Mouse (Mus musculus): ENCODE results near the gene Cyp2b13.
"Not testable (repeated sequence)": the region's sequence is repeated elsewhere in the genome, so short reads cannot be mapped to it uniquely, and the experiment has no call there.

The Cyp2b13 gene

GRCm38 (mm10) chr7:26061197-26061596 lies at the start of gene Cyp2b13:
Gene Cyp2b13 (plus strand): TSS chr7:26061497.
- not testable (repeated sequence) for DNase-seq

GRCm38 (mm10) chr7:26019814-26020332 lies 41.4 kb upstream of the Cyp2b13 start:
- DNase-seq: not testable (repeated sequence)

- DNase-seq: not testable (repeated sequence)
These were observed 6.2 kb upstream of the Cyp2b13 start for GRCm38 (mm10) chr7:26054885-26055630.

GRCm38 (mm10) chr7:26071677-26072076 lies 10.4 kb downstream of the Cyp2b13 start:
- not testable (repeated sequence) for DNase-seq

GRCm38 (mm10) chr7:26082595-26082994 lies 21.3 kb downstream of the Cyp2b13 start:
- no peak for DNase-seq

- DNase-seq: no peak
These were observed 26.1 kb downstream of the Cyp2b13 start for GRCm38 (mm10) chr7:26087391-26087790.

- not testable (repeated sequence) for DNase-seq
These were observed 27.3 kb downstream of the Cyp2b13 start for GRCm38 (mm10) chr7:26088578-26088977.

- DNase-seq: not testable (repeated sequence)
These were observed 78.3 kb downstream of the Cyp2b13 start for GRCm38 (mm10) chr7:26139623-26140022.

GRCm38 (mm10) chr7:26143657-26144056 lies 82.4 kb downstream of the Cyp2b13 start:
- DNase-seq: not testable (repeated sequence)

All from cerebellum, postnatal 14 days (tissue).